Mouse (Mus musculus) right cerebral cortex, postnatal 36 days (tissue): ENCODE measurements at regions not wholly inside any gene's neighbourhood (a gene's known extent, or its start where the extent isn't known, plus 50 kb on each side); places are given as distances from the start of the nearest gene placed in this dataset.

ENCODE experiments used
- DNase-seq, 2 experiments: peaks; one replicate each; pipeline ENCODE4 v3.0.0; 2022; ENCODE audit warnings: low spot score in 2 of 2, mixed read lengths in 1 of 2

GRCm38 (mm10) chr16:90666271-90666986, 60.8 kb downstream of the Mis18a start:
- peak; percentile 23 to 38 for DNase-seq

GRCm38 (mm10) chr16:90664086-90664485, 63.1 kb downstream of the Mis18a start:
- DNase-seq: no peak

- DNase-seq: no peak
Measured at GRCm38 (mm10) chr16:90658050-90658449, 69.2 kb downstream of the Mis18a start.

GRCm38 (mm10) chr16:90657027-90657426, 70.2 kb downstream of the Mis18a start:
- no peak for DNase-seq

- no peak for DNase-seq
Measured at GRCm38 (mm10) chr16:90656571-90657011, 70.6 kb downstream of the Mis18a start.

- DNase-seq: no peak
Measured at GRCm38 (mm10) chr16:90654853-90655252, 72.4 kb downstream of the Mis18a start.

GRCm38 (mm10) chr16:90652821-90653220, 74.4 kb downstream of the Mis18a start:
- no peak for DNase-seq

GRCm38 (mm10) chr16:90648161-90648560, 79.0 kb downstream of the Mis18a start:
- DNase-seq: no peak

GRCm38 (mm10) chr16:90642671-90643070, 84.5 kb downstream of the Mis18a start:
- no peak for DNase-seq

GRCm38 (mm10) chr16:90635216-90635615, 92.0 kb downstream of the Mis18a start:
- no peak for DNase-seq

- DNase-seq: no peak
Measured at GRCm38 (mm10) chr16:90629976-90630375, 97.2 kb downstream of the Mis18a start.

GRCm38 (mm10) chr16:90629121-90629930, 97.9 kb downstream of the Mis18a start:
- DNase-seq: no peak

GRCm38 (mm10) chr16:90628605-90629120, 98.5 kb downstream of the Mis18a start:
- DNase-seq: no peak

GRCm38 (mm10) chr16:90626035-90626670, 101.1 kb downstream of the Mis18a start:
- no peak for DNase-seq

GRCm38 (mm10) chr16:90625301-90626034, 101.7 kb downstream of the Mis18a start:
- no peak for DNase-seq

GRCm38 (mm10) chr16:90624039-90624625, 103.1 kb downstream of the Mis18a start:
- DNase-seq: no peak

GRCm38 (mm10) chr16:90622677-90623225, 104.5 kb downstream of the Mis18a start:
- no peak for DNase-seq

- DNase-seq: peak; percentile 87 to 89
Measured at GRCm38 (mm10) chr16:90621761-90622411, 105.3 kb downstream of the Mis18a start.

GRCm38 (mm10) chr16:90619565-90620311, 107.5 kb downstream of the Mis18a start:
- no peak for DNase-seq

- no peak for DNase-seq
Measured at GRCm38 (mm10) chr16:90615791-90616190, 111.4 kb downstream of the Mis18a start.
